In genomic region chr4:44565126-44566082, GRCm38 (mm10) we compare ENCODE assay signal across 11 mouse cellular contexts.
DNase-seq lines count a peak whose midpoint lies in the region; ATAC-seq lines count a peak whose summit lies in the region.
"Had no signal": no experiment of that assay in that cellular context is flagged by ENCODE, and none has a peak within 500 bp of the region (broad histone marks: within the 10 kb centered on the region; RNA-seq: fewer than 3 reads in every experiment).

No protein-coding gene starts in this region.

- ATAC-seq in erythroblast, adult 5-6 weeks (replicated peaks; ENCODE audit: low FRiP score, poor library complexity, severe bottlenecking) = no peak
- ATAC-seq: intestine, embryonic 16.5 days had no signal

- H3K27me3 ChIP-seq in splenic B cell, adult 2 months (ENCODE audit: control insufficient read depth, insufficient read depth, low read length, poor library complexity, severe bottlenecking) = no peaks in the 10 kb centered on the region

- peaks cover 27% of the 10 kb centered on the region for H3K36me3 ChIP-seq in splenic B cell, adult 2 months (ENCODE audit: control insufficient read depth, insufficient read depth, low read length, poor library complexity, severe bottlenecking)
- H3K36me3 ChIP-seq: embryonic facial prominence, embryonic 12.5 days; forebrain, embryonic 12.5 days; heart, embryonic 15.5 days had no signal

- DNase-seq in 3T3-L1 (ENCODE audit: low read depth, low spot score) (peak; percentile 4), MEL-GATA-1-ER (ENCODE audit: extremely low read depth, low read depth) (peak; percentile 50)
- DNase-seq in B cell, adult 2 months = peak; percentile 34 to 46
- peak; percentile 54 for DNase-seq in splenic B cell, adult 2 months (ENCODE audit: low read depth, low spot score)
- no peak for DNase-seq in urinary bladder, postnatal 36 days (ENCODE audit: low spot score in 2 of 2)
- DNase-seq in heart, adult 9 months (ENCODE audit: low spot score in 2 of 2) = no peak

Comparison
In these comparisons a context has a peak if more than half of its experiments do, and no peak if none do; other contexts are left out.
1. DNase-seq: peak in 3T3-L1 (single experiment), B cell, adult 2 months (2 of 2), MEL-GATA-1-ER (single experiment) and splenic B cell, adult 2 months (single experiment); none in urinary bladder, postnatal 36 days (0 of 2) and heart, adult 9 months (0 of 2).